29 mouse cellular contexts compared by ENCODE assay signal in genomic region chr3:105070553-105070952, GRCm38 (mm10). TPM values are rescaled to one million over a fixed set of nuclear protein-coding genes. Genes with fewer than 3 reads are reported as not detected.
DNase-seq lines count a peak whose midpoint lies in the region; ATAC-seq and TF ChIP-seq lines count a peak whose summit lies in the region.
"Had no signal": no experiment of that assay in that cellular context is flagged by ENCODE, and none has a peak within 500 bp of the region (broad histone marks: within the 10 kb centered on the region; RNA-seq: fewer than 3 reads in every experiment).

No protein-coding gene starts in this region.

- no peaks in the 10 kb centered on the region for H3K9me3 ChIP-seq in midbrain, embryonic 11.5 days (ENCODE audit: control insufficient read depth, low read length)
- no peaks in the 10 kb centered on the region for H3K9me3 ChIP-seq in midbrain, embryonic 14.5 days (ENCODE audit: control insufficient read depth, low read length)
- no peaks in the 10 kb centered on the region for H3K9me3 ChIP-seq in embryonic facial prominence, embryonic 11.5 days (replicated peaks; ENCODE audit: control insufficient read depth, low read length)
- H3K9me3 ChIP-seq in limb, embryonic 11.5 days (ENCODE audit: control insufficient read depth, low read length) = no peaks in the 10 kb centered on the region
- no peaks in the 10 kb centered on the region for H3K9me3 ChIP-seq in limb, embryonic 14.5 days (ENCODE audit: control insufficient read depth, low read length)
- H3K9me3 ChIP-seq in hindbrain, embryonic 13.5 days = no peaks in the 10 kb centered on the region
- H3K9me3 ChIP-seq: embryonic facial prominence, embryonic 12.5 days; embryonic facial prominence, embryonic 15.5 days; forebrain, embryonic 12.5 days; heart, embryonic 10.5 days; heart, embryonic 13.5 days; hindbrain, embryonic 12.5 days had no signal

- no peak for ATAC-seq in midbrain, embryonic 11.5 days (ENCODE audit: low FRiP score)
- no peak for ATAC-seq in midbrain, embryonic 14.5 days (ENCODE audit: low FRiP score, low TSS enrichment)
- no peak for ATAC-seq in embryonic facial prominence, embryonic 11.5 days (replicated peaks; ENCODE audit: insufficient number of reproducible peaks, low FRiP score, low TSS enrichment, low read depth)
- ATAC-seq in limb, embryonic 11.5 days (ENCODE audit: insufficient number of reproducible peaks, low FRiP score, low TSS enrichment, low read depth) = no peak
- peak; percentile 41 for ATAC-seq in limb, embryonic 14.5 days (ENCODE audit: low FRiP score, low read depth)
- ATAC-seq in hindbrain, embryonic 13.5 days (ENCODE audit: low FRiP score) = no peak
- ATAC-seq: CD4-positive, CD25-positive, alpha-beta regulatory T cell, adult 4 months; forebrain, embryonic 16.5 days; hindbrain, embryonic 16.5 days had no signal

- H3K27me3 ChIP-seq in midbrain, embryonic 11.5 days (ENCODE audit: control insufficient read depth, insufficient read depth, low read length) = no peaks in the 10 kb centered on the region
- no peaks in the 10 kb centered on the region for H3K27me3 ChIP-seq in midbrain, embryonic 14.5 days (ENCODE audit: control insufficient read depth, insufficient read depth, low read length)
- H3K27me3 ChIP-seq in embryonic facial prominence, embryonic 11.5 days (ENCODE audit: control insufficient read depth, insufficient read depth, low read length) = no peaks in the 10 kb centered on the region
- H3K27me3 ChIP-seq in limb, embryonic 11.5 days (ENCODE audit: control insufficient read depth, insufficient read depth, low read length) = no peaks in the 10 kb centered on the region
- H3K27me3 ChIP-seq in limb, embryonic 14.5 days (ENCODE audit: control insufficient read depth, insufficient read depth, low read length) = no peaks in the 10 kb centered on the region
- no peaks in the 10 kb centered on the region for H3K27me3 ChIP-seq in hindbrain, embryonic 13.5 days
- H3K27me3 ChIP-seq: embryonic facial prominence, embryonic 12.5 days; embryonic facial prominence, embryonic 15.5 days; forebrain, embryonic 12.5 days; heart, embryonic 13.5 days; hindbrain, embryonic 12.5 days had no signal

- H3K4me2 ChIP-seq in midbrain, embryonic 11.5 days = no peak overlapping the region
- H3K4me2 ChIP-seq in midbrain, embryonic 14.5 days (ENCODE audit: low read length) = no peak overlapping the region
- H3K4me2 ChIP-seq in embryonic facial prominence, embryonic 11.5 days (ENCODE audit: low read depth, low read length) = no peak overlapping the region
- peak overlapping the region; percentile 8; the same call in 1 of the 2 replicates for H3K4me2 ChIP-seq in limb, embryonic 11.5 days (ENCODE audit: low read depth, severe bottlenecking)
- H3K4me2 ChIP-seq in limb, embryonic 14.5 days (replicated peaks; ENCODE audit: low read depth, low read length, severe bottlenecking) = peak overlapping the region; percentile 23; the same call in 1 of the 2 replicates
- H3K4me2 ChIP-seq in hindbrain, embryonic 13.5 days = no peak overlapping the region
- H3K4me2 ChIP-seq: embryonic facial prominence, embryonic 12.5 days; embryonic facial prominence, embryonic 15.5 days; forebrain, embryonic 12.5 days; heart, embryonic 13.5 days; hindbrain, embryonic 12.5 days had no signal

- no peaks in the 10 kb centered on the region for H3K4me1 ChIP-seq in midbrain, embryonic 11.5 days (ENCODE audit: control insufficient read depth, insufficient read depth, low read length)
- no peaks in the 10 kb centered on the region for H3K4me1 ChIP-seq in midbrain, embryonic 14.5 days (ENCODE audit: control insufficient read depth, insufficient read depth, low read length)
- H3K4me1 ChIP-seq in embryonic facial prominence, embryonic 11.5 days (ENCODE audit: control insufficient read depth, insufficient read depth, low read length) = no peaks in the 10 kb centered on the region
- peaks cover 7% of the 10 kb centered on the region; the same call in 1 of the 2 replicates for H3K4me1 ChIP-seq in limb, embryonic 11.5 days (ENCODE audit: control insufficient read depth, insufficient read depth, low read length)
- peaks cover 9% of the 10 kb centered on the region for H3K4me1 ChIP-seq in limb, embryonic 14.5 days (ENCODE audit: control insufficient read depth, insufficient read depth, low read length)
- H3K4me1 ChIP-seq in hindbrain, embryonic 13.5 days (replicated peaks) = no peaks in the 10 kb centered on the region
- H3K4me1 ChIP-seq: forebrain, embryonic 12.5 days; heart, embryonic 10.5 days; heart, embryonic 13.5 days; hindbrain, embryonic 12.5 days had no signal

- H3K36me3 ChIP-seq in midbrain, embryonic 11.5 days (ENCODE audit: control insufficient read depth, insufficient read depth, low read length) = no peaks in the 10 kb centered on the region
- no peaks in the 10 kb centered on the region for H3K36me3 ChIP-seq in midbrain, embryonic 14.5 days (ENCODE audit: control insufficient read depth, insufficient read depth, low read length)
- H3K36me3 ChIP-seq in embryonic facial prominence, embryonic 11.5 days (replicated peaks; ENCODE audit: control insufficient read depth, insufficient read depth, low read depth, low read length) = no peaks in the 10 kb centered on the region
- no peaks in the 10 kb centered on the region for H3K36me3 ChIP-seq in limb, embryonic 11.5 days (ENCODE audit: control insufficient read depth, insufficient read depth, low read length)
- no peaks in the 10 kb centered on the region for H3K36me3 ChIP-seq in limb, embryonic 14.5 days (ENCODE audit: control insufficient read depth, insufficient read depth, low read length)
- no peaks in the 10 kb centered on the region for H3K36me3 ChIP-seq in hindbrain, embryonic 13.5 days
- H3K36me3 ChIP-seq: embryonic facial prominence, embryonic 12.5 days; embryonic facial prominence, embryonic 15.5 days; forebrain, embryonic 12.5 days; heart, embryonic 10.5 days; heart, embryonic 13.5 days; hindbrain, embryonic 12.5 days had no signal

- DNase-seq in midbrain, embryonic 11.5 days (ENCODE audit: low spot score, missing footprints) = peak; percentile 78
- no peak for DNase-seq in midbrain, embryonic 14.5 days
- DNase-seq in embryonic facial prominence, embryonic 11.5 days (ENCODE audit: low spot score) = peak; percentile 46
- DNase-seq in limb, embryonic 11.5 days (ENCODE audit: low spot score) = peak; percentile 51
- peak; percentile 13 for DNase-seq in limb, embryonic 14.5 days (ENCODE audit: low spot score)
- DNase-seq in cerebellum, postnatal 14 days = no peak
- DNase-seq in retina, postnatal 1 day = no peak
- DNase-seq: adrenal gland, adult 2 months; adrenal gland, postnatal 14 days; cerebellum, adult 11-12 months; cerebellum, adult 8-10 months; cerebellum, postnatal 10 days; gastrocnemius, postnatal 10 days; gastrocnemius, postnatal 36 days; heart, adult 2 months; heart, postnatal 14 days had no signal

- H3K9ac ChIP-seq in midbrain, embryonic 11.5 days (ENCODE audit: low read length) = no peak overlapping the region
- no peak overlapping the region for H3K9ac ChIP-seq in midbrain, embryonic 14.5 days (replicated peaks; ENCODE audit: low read length)
- no peak overlapping the region for H3K9ac ChIP-seq in embryonic facial prominence, embryonic 11.5 days (replicated peaks; ENCODE audit: low read length)
- no peak overlapping the region for H3K9ac ChIP-seq in limb, embryonic 11.5 days (ENCODE audit: low read length)
- H3K9ac ChIP-seq in limb, embryonic 14.5 days (ENCODE audit: low read depth, low read length, severe bottlenecking) = 0 out of 2 replicates have a peak overlapping the region, but pooled peaks have one; percentile 12
- no peak overlapping the region for H3K9ac ChIP-seq in hindbrain, embryonic 13.5 days
- H3K9ac ChIP-seq: embryonic facial prominence, embryonic 12.5 days; embryonic facial prominence, embryonic 15.5 days; forebrain, embryonic 12.5 days; heart, embryonic 13.5 days; hindbrain, embryonic 12.5 days had no signal

- TF ChIP-seq POLR2A in limb, embryonic 14.5 days (IDR thresholded peaks at IDR 0.05; ENCODE audit: borderline replicate concordance, extremely low read depth, insufficient read depth, insufficient read length) = no peak

- no peak overlapping the region for H3K27ac ChIP-seq in midbrain, embryonic 11.5 days (ENCODE audit: low read depth, low read length)
- H3K27ac ChIP-seq in midbrain, embryonic 14.5 days (replicated peaks; ENCODE audit: low read depth, low read length) = no peak overlapping the region
- H3K27ac ChIP-seq in embryonic facial prominence, embryonic 11.5 days (replicated peaks; ENCODE audit: low read depth, low read length) = no peak overlapping the region
- H3K27ac ChIP-seq in limb, embryonic 11.5 days (replicated peaks; ENCODE audit: low read depth, low read length) = peak overlapping the region; percentile 22; the same call in 1 of the 2 replicates
- H3K27ac ChIP-seq in limb, embryonic 14.5 days (replicated peaks; ENCODE audit: low read depth, low read length) = peak overlapping the region; percentile 68
- H3K27ac ChIP-seq in hindbrain, embryonic 13.5 days = no peak overlapping the region
- H3K27ac ChIP-seq: embryonic facial prominence, embryonic 12.5 days; embryonic facial prominence, embryonic 15.5 days; forebrain, embryonic 12.5 days; heart, adult 2 months; heart, embryonic 10.5 days; heart, embryonic 13.5 days; hindbrain, embryonic 12.5 days had no signal

- 76% methylated on average over 8 of the region's 8 CpGs for WGBS in midbrain, embryonic 11.5 days
- 78% methylated on average over 8 of the region's 8 CpGs for WGBS in midbrain, embryonic 14.5 days
- WGBS in embryonic facial prominence, embryonic 11.5 days = 38% methylated on average over 8 of the region's 8 CpGs
- 27% methylated on average over 8 of the region's 8 CpGs for WGBS in limb, embryonic 11.5 days
- 24% methylated on average over 8 of the region's 8 CpGs for WGBS in limb, embryonic 14.5 days
- WGBS in hindbrain, embryonic 13.5 days = 63% methylated on average over 8 of the region's 8 CpGs

- H3K4me3 ChIP-seq in midbrain, embryonic 11.5 days (ENCODE audit: low read depth, low read length) = no peak overlapping the region
- no peak overlapping the region for H3K4me3 ChIP-seq in midbrain, embryonic 14.5 days (replicated peaks; ENCODE audit: low read depth, low read length)
- H3K4me3 ChIP-seq in embryonic facial prominence, embryonic 11.5 days (ENCODE audit: low read depth, low read length) = no peak overlapping the region
- H3K4me3 ChIP-seq in limb, embryonic 11.5 days (ENCODE audit: low read depth, low read length) = no peak overlapping the region
- no peak overlapping the region for H3K4me3 ChIP-seq in limb, embryonic 14.5 days (replicated peaks; ENCODE audit: low read length)
- no peak overlapping the region for H3K4me3 ChIP-seq in hindbrain, embryonic 13.5 days
- H3K4me3 ChIP-seq: embryonic facial prominence, embryonic 12.5 days; embryonic facial prominence, embryonic 15.5 days; forebrain, embryonic 12.5 days; heart, adult 2 months; heart, embryonic 10.5 days; heart, embryonic 13.5 days; hindbrain, embryonic 12.5 days had no signal

RNA-seq across cellular contexts. Expression of gene 4930564D02Rik, which starts 3.9 kb away (rescaled TPM):
- not detected in 2 replicates for polyA plus RNA-seq in midbrain, embryonic 11.5 days (2014; fragmentation: Nextera tagmentation; extraction: Ambion mirVana)
- not detected in 2 replicates for polyA plus RNA-seq in midbrain, embryonic 14.5 days (2014; fragmentation: Nextera tagmentation; extraction: Ambion mirVana)
- not detected in 2 replicates for polyA plus RNA-seq in embryonic facial prominence, embryonic 11.5 days (2014; fragmentation: Nextera tagmentation; extraction: Ambion mirVana)
- not detected in 2 replicates for polyA plus RNA-seq in limb, embryonic 11.5 days (2014; fragmentation: Nextera tagmentation; extraction: Ambion mirVana)
- polyA plus RNA-seq in limb, embryonic 14.5 days (2012; rRNA removed) = not detected in 2 replicates
- polyA plus RNA-seq in limb, embryonic 14.5 days (2014; fragmentation: Nextera tagmentation; extraction: Ambion mirVana) = not detected in 2 replicates
- polyA plus RNA-seq in hindbrain, embryonic 13.5 days (2015; fragmentation: Nextera tagmentation; extraction: Ambion mirVana) = not detected in 2 replicates
- polyA plus RNA-seq: adrenal gland, adult 2 months; brain, embryonic 14.5 days; C2C12; CD4-positive, CD25-positive, alpha-beta regulatory T cell, adult 4 months; embryonic facial prominence, embryonic 12.5 days; embryonic facial prominence, embryonic 15.5 days; forebrain, embryonic 12.5 days; forebrain, embryonic 16.5 days; heart, adult 2 months; heart, embryonic 10.5 days; heart, embryonic 13.5 days; heart, embryonic 16.5 days; hindbrain, embryonic 12.5 days; hindbrain, embryonic 16.5 days had no signal

RNA-seq across cellular contexts. Expression of gene Cttnbp2nl, which starts 17.6 kb away (rescaled TPM):
- polyA plus RNA-seq in midbrain, embryonic 11.5 days (2014; fragmentation: Nextera tagmentation; extraction: Ambion mirVana) = 47.4 and 51.4 TPM in 2 replicates
- 36.5 and 59.7 TPM in 2 replicates for polyA plus RNA-seq in midbrain, embryonic 14.5 days (2014; fragmentation: Nextera tagmentation; extraction: Ambion mirVana)
- 44.3 and 44.7 TPM in 2 replicates for polyA plus RNA-seq in embryonic facial prominence, embryonic 11.5 days (2014; fragmentation: Nextera tagmentation; extraction: Ambion mirVana)
- polyA plus RNA-seq in limb, embryonic 11.5 days (2014; fragmentation: Nextera tagmentation; extraction: Ambion mirVana) = 40.2 and 50.8 TPM in 2 replicates
- polyA plus RNA-seq in limb, embryonic 14.5 days (2012; rRNA removed) = 11.2 and 12.0 TPM in 2 replicates
- 29.5 and 39.1 TPM in 2 replicates for polyA plus RNA-seq in limb, embryonic 14.5 days (2014; fragmentation: Nextera tagmentation; extraction: Ambion mirVana)
- 62.9 and 66.5 TPM in 2 replicates for polyA plus RNA-seq in hindbrain, embryonic 13.5 days (2015; fragmentation: Nextera tagmentation; extraction: Ambion mirVana)

Comparison
In these comparisons a context has a peak if more than half of its experiments do, and no peak if none do; other contexts are left out.
1. DNase-seq: peak in midbrain, embryonic 11.5 days (single experiment), embryonic facial prominence, embryonic 11.5 days (single experiment), limb, embryonic 11.5 days (single experiment) and limb, embryonic 14.5 days (single experiment); none in midbrain, embryonic 14.5 days (single experiment), cerebellum, postnatal 14 days (0 of 2) and retina, postnatal 1 day (single experiment).
2. H3K27ac ChIP-seq: peak in limb, embryonic 11.5 days (single experiment) and limb, embryonic 14.5 days (single experiment); none in midbrain, embryonic 11.5 days (single experiment), midbrain, embryonic 14.5 days (single experiment), embryonic facial prominence, embryonic 11.5 days (single experiment) and hindbrain, embryonic 13.5 days (single experiment).
3. H3K4me2 ChIP-seq: peak in limb, embryonic 11.5 days (single experiment) and limb, embryonic 14.5 days (single experiment); none in midbrain, embryonic 11.5 days (single experiment), midbrain, embryonic 14.5 days (single experiment), embryonic facial prominence, embryonic 11.5 days (single experiment) and hindbrain, embryonic 13.5 days (single experiment).